Mouse (Mus musculus) heart, embryonic 12.5 days (tissue): Measurements from ENCODE around the gene Trim75. TPM values are rescaled to one million over a fixed set of nuclear protein-coding genes. Genes with fewer than 3 reads are reported as not detected.

ENCODE experiments used
- ATAC-seq: fragments of 200-750 bp; cut with Nextera tagmentation; 2 replicates; pipeline ENCODE4 v1.8.0; 2017; ENCODE audit warnings: moderate TSS enrichment, moderate library complexity; ENCODE audit not compliant: insufficient number of reproducible peaks, low FRiP score
- H3K27ac ChIP-seq: fragments of 300-500 bp; sonication (generic); 2 replicates; pipeline ENCODE4 v1.5.1; 2016; ENCODE audit warnings: mild to moderate bottlenecking, moderate library complexity; ENCODE audit not compliant: poor library complexity, severe bottlenecking
- H3K27me3 ChIP-seq: fragments of 300-500 bp; sonication (generic); replicated peaks from 2 replicates; pipeline ENCODE4 v1.6.1; 2016; ENCODE audit warnings: mild to moderate bottlenecking, moderate library complexity
- H3K36me3 ChIP-seq: fragments of 300-500 bp; sonication (generic); 2 replicates; pipeline ENCODE4 v1.6.1; 2016; ENCODE audit warnings: mild to moderate bottlenecking, moderate library complexity
- H3K4me1 ChIP-seq: fragments of 300-500 bp; sonication (generic); replicated peaks from 2 replicates; pipeline ENCODE4 v1.6.1; 2016; ENCODE audit warnings: mild to moderate bottlenecking
- H3K4me2 ChIP-seq: fragments of 300-500 bp; sonication (generic); 2 replicates; pipeline ENCODE4 v1.6.1; 2016; ENCODE audit warnings: mild to moderate bottlenecking, moderate library complexity
- H3K4me3 ChIP-seq: fragments of 300-500 bp; sonication (generic); 2 replicates; pipeline ENCODE4 v1.5.1; 2016; ENCODE audit warnings: mild to moderate bottlenecking
- H3K9ac ChIP-seq: fragments of 300-500 bp; sonication (generic); 2 replicates; pipeline ENCODE4 v1.6.1; 2016; ENCODE audit warnings: mild to moderate bottlenecking, moderate library complexity
- H3K9me3 ChIP-seq: fragments of 300-500 bp; sonication (generic); replicated peaks from 2 replicates; pipeline ENCODE4 v1.6.1; 2016; ENCODE audit warnings: mild to moderate bottlenecking, moderate library complexity
- WGBS: fragments of 180-500 bp; shearing (Covaris S2); methylation state at CpG from one replicate; pipeline ENCODE4 v1.1.7; 2016; 5-methylcytosine and 5-hydroxymethylcytosine counted together
- polyA plus RNA-seq: library from polyadenylated mRNA; unstranded; fragments of >200 nt; fragmentation: Nextera tagmentation; extraction: Ambion mirVana; gene quantifications from 2 replicates; pipeline ENCODE4 v1.2.1, GENCODE M21; 2016

Gene Trim75
- polyA plus RNA-seq, 1 experiment from 2014 or later = not detected

- 74% methylated on average over 4 of the region's 4 CpGs for WGBS
- no peak for ATAC-seq
These were observed 11.3 kb upstream of the Trim75 start for GRCm38 (mm10) chr8:64998806-64999365.

GRCm38 (mm10) chr8:64983150-64983897 is 4.3 kb downstream of the Trim75 start:
- ATAC-seq = no peak
- Histone ChIP-seq H3K36me3 (no peaks in the 10 kb centered on the region), H3K4me1 (no peaks in the 10 kb centered on the region), H3K27ac (no peak overlapping the region), H3K4me3 (no peak overlapping the region), H3K4me2 (no peak overlapping the region), H3K9ac (no peak overlapping the region), H3K9me3 (no peaks in the 10 kb centered on the region), H3K27me3 (no peaks in the 10 kb centered on the region)
- WGBS = 67% methylated on average over 20 of the region's 20 CpGs

More at GRCm38 (mm10) chr8:64998806-64999365, 11.3 kb upstream of the Trim75 start:
- Histone ChIP-seq H3K4me1 (no peaks in the 10 kb centered on the region), H3K4me2 (no peak overlapping the region), H3K9ac (no peak overlapping the region), H3K9me3 (no peaks in the 10 kb centered on the region), H3K27me3 (no peaks in the 10 kb centered on the region), H3K4me3 (no peak overlapping the region), H3K36me3 (no peaks in the 10 kb centered on the region), H3K27ac (no peak overlapping the region)

GRCm38 (mm10) chr8:64962836-64963235 is 24.8 kb downstream of the Trim75 start:
- Histone ChIP-seq H3K4me1 (no peaks in the 10 kb centered on the region), H3K4me2 (no peak overlapping the region), H3K27me3 (no peaks in the 10 kb centered on the region), H3K9me3 (no peaks in the 10 kb centered on the region), H3K9ac (no peak overlapping the region), H3K36me3 (peaks cover 38% of the 10 kb centered on the region), H3K27ac (no peak overlapping the region), H3K4me3 (no peak overlapping the region)
- no peak for ATAC-seq

GRCm38 (mm10) chr8:64959025-64959424 is 28.6 kb downstream of the Trim75 start:
- no peak overlapping the region for H3K27ac ChIP-seq
- no peaks in the 10 kb centered on the region for H3K9me3 ChIP-seq
- H3K36me3 ChIP-seq = peaks cover 32% of the 10 kb centered on the region
- no peaks in the 10 kb centered on the region for H3K27me3 ChIP-seq
- H3K4me3 ChIP-seq = no peak overlapping the region
- 87% methylated on average over 9 of the region's 9 CpGs for WGBS
- no peak overlapping the region for H3K9ac ChIP-seq
- H3K4me2 ChIP-seq = no peak overlapping the region
- no peak for ATAC-seq
- no peaks in the 10 kb centered on the region for H3K4me1 ChIP-seq

- WGBS = 93% methylated on average over 6 of the region's 6 CpGs
- H3K27ac ChIP-seq = no peak overlapping the region
- no peak overlapping the region for H3K4me2 ChIP-seq
- H3K9me3 ChIP-seq = no peaks in the 10 kb centered on the region
- no peaks in the 10 kb centered on the region for H3K4me1 ChIP-seq
- no peak for ATAC-seq
- H3K4me3 ChIP-seq = no peak overlapping the region
- peaks cover 6% of the 10 kb centered on the region for H3K36me3 ChIP-seq
- no peak overlapping the region for H3K9ac ChIP-seq
- H3K27me3 ChIP-seq = no peaks in the 10 kb centered on the region
These were observed 35.5 kb downstream of the Trim75 start for GRCm38 (mm10) chr8:64952101-64952500.

- Histone ChIP-seq H3K27me3 (peaks cover 10% of the 10 kb centered on the region), H3K4me3 (no peak overlapping the region), H3K4me1 (no peaks in the 10 kb centered on the region), H3K36me3 (no peaks in the 10 kb centered on the region), H3K4me2 (no peak overlapping the region), H3K9ac (no peak overlapping the region), H3K9me3 (no peaks in the 10 kb centered on the region), H3K27ac (no peak overlapping the region)
- ATAC-seq = no peak
- 82% methylated on average over 1 of the region's 1 CpGs for WGBS
These were observed 39.3 kb downstream of the Trim75 start for GRCm38 (mm10) chr8:64948371-64948770.

- 9% methylated on average over 10 of the region's 10 CpGs for WGBS
- H3K27ac ChIP-seq = peak overlapping the region; percentile 89
These were observed 40.0 kb downstream of the Trim75 start for GRCm38 (mm10) chr8:64947698-64948034.

GRCm38 (mm10) chr8:64946820-64947697 is 40.6 kb downstream of the Trim75 start, which contains the start of gene Tmem192:
TSS of gene Tmem192 (plus strand) at chr8:64947185.
- Histone ChIP-seq H3K4me1 (no peaks in the 10 kb centered on the region), H3K9me3 (no peaks in the 10 kb centered on the region), H3K4me2 (peak within 1 kb of the TSS; percentile 73), H3K27me3 (peaks cover 23% of the 10 kb centered on the region), H3K27ac (peak within 1 kb of the TSS; percentile 89), H3K9ac (peak within 1 kb of the TSS; percentile 80), H3K4me3 (peak within 1 kb of the TSS; percentile 94), H3K36me3 (no peaks in the 10 kb centered on the region)
- ATAC-seq = peak; percentile 96
- under 1% methylated on average over 72 of the region's 73 CpGs for WGBS

More at GRCm38 (mm10) chr8:64947698-64948034, 40.0 kb downstream of the Trim75 start:
- peak overlapping the region; percentile 94 for H3K4me3 ChIP-seq
- no peaks in the 10 kb centered on the region for H3K36me3 ChIP-seq
- H3K4me2 ChIP-seq = peak overlapping the region; percentile 73
- no peaks in the 10 kb centered on the region for H3K9me3 ChIP-seq
- ATAC-seq = no peak
- H3K4me1 ChIP-seq = no peaks in the 10 kb centered on the region
- H3K9ac ChIP-seq = peak overlapping the region; percentile 80
- peaks cover 17% of the 10 kb centered on the region for H3K27me3 ChIP-seq

- no peak for ATAC-seq
- no peak overlapping the region for H3K9ac ChIP-seq
- WGBS = 57% methylated on average over 8 of the region's 8 CpGs
- H3K27me3 ChIP-seq = peaks cover 25% of the 10 kb centered on the region
- H3K4me3 ChIP-seq = no peak overlapping the region
- no peaks in the 10 kb centered on the region for H3K9me3 ChIP-seq
- H3K4me2 ChIP-seq = peak overlapping the region; percentile 21; the same call in 1 of the 2 replicates
- H3K36me3 ChIP-seq = no peaks in the 10 kb centered on the region
- no peaks in the 10 kb centered on the region for H3K4me1 ChIP-seq
- H3K27ac ChIP-seq = no peak overlapping the region
These were observed 41.2 kb downstream of the Trim75 start for GRCm38 (mm10) chr8:64946441-64946819.

- Histone ChIP-seq H3K4me3 (no peak overlapping the region), H3K4me2 (no peak overlapping the region), H3K9me3 (peaks cover under 1% of the 10 kb centered on the region; the same call in 1 of the 2 replicates), H3K27me3 (peaks cover 25% of the 10 kb centered on the region), H3K4me1 (no peaks in the 10 kb centered on the region), H3K27ac (no peak overlapping the region), H3K36me3 (no peaks in the 10 kb centered on the region), H3K9ac (no peak overlapping the region)
- 77% methylated on average over 7 of the region's 7 CpGs for WGBS
- no peak for ATAC-seq
These were observed 42.0 kb downstream of the Trim75 start for GRCm38 (mm10) chr8:64945606-64946005.

- Histone ChIP-seq H3K4me1 (no peaks in the 10 kb centered on the region), H3K9me3 (peaks cover 3% of the 10 kb centered on the region; the same call in 1 of the 2 replicates), H3K27me3 (peaks cover 25% of the 10 kb centered on the region), H3K9ac (no peak overlapping the region), H3K4me3 (no peak overlapping the region), H3K4me2 (no peak overlapping the region), H3K36me3 (no peaks in the 10 kb centered on the region), H3K27ac (no peak overlapping the region)
- 29% methylated on average over 5 of the region's 5 CpGs for WGBS
- no peak for ATAC-seq
These were observed 42.8 kb downstream of the Trim75 start for GRCm38 (mm10) chr8:64944831-64945230.
